Mouse (Mus musculus) neural tube, embryonic 12.5 days (tissue): ENCODE results near the gene Olfr1453. TPM values are rescaled to one million over a fixed set of nuclear protein-coding genes. Genes with fewer than 3 reads are reported as not detected.
"Not testable (repeated sequence)": the region's sequence is repeated elsewhere in the genome, so short reads cannot be mapped to it uniquely, and the experiment has no call there.

ENCODE experiments used
- ATAC-seq: fragments of 200-750 bp; cut with Nextera tagmentation; 2 replicates; pipeline ENCODE4 v1.8.0; 2017; ENCODE audit warnings: low read depth, mild to moderate bottlenecking, moderate TSS enrichment, moderate library complexity; ENCODE audit not compliant: low FRiP score
- H3K27ac ChIP-seq: fragments of 300-500 bp; sonication (generic); 2 replicates; pipeline ENCODE4 v1.5.1; 2016
- H3K27me3 ChIP-seq: fragments of 300-500 bp; sonication (generic); replicated peaks from 2 replicates; pipeline ENCODE4 v1.6.1; 2016; ENCODE audit warnings: mild to moderate bottlenecking
- H3K36me3 ChIP-seq: fragments of 300-500 bp; sonication (generic); 2 replicates; pipeline ENCODE4 v1.6.1; 2016; ENCODE audit warnings: mild to moderate bottlenecking
- H3K4me1 ChIP-seq: fragments of 300-500 bp; sonication (generic); 2 replicates; pipeline ENCODE4 v1.6.1; 2016
- H3K4me2 ChIP-seq: fragments of 300-500 bp; sonication (generic); replicated peaks from 2 replicates; pipeline ENCODE4 v1.6.1; 2016; ENCODE audit warnings: mild to moderate bottlenecking
- H3K4me3 ChIP-seq: fragments of 300-500 bp; sonication (generic); 2 replicates; pipeline ENCODE4 v1.5.1; 2016
- H3K9ac ChIP-seq: fragments of 300-500 bp; sonication (generic); 2 replicates; pipeline ENCODE4 v1.6.1; 2016; ENCODE audit warnings: mild to moderate bottlenecking
- H3K9me3 ChIP-seq: fragments of 300-500 bp; sonication (generic); 2 replicates; pipeline ENCODE4 v1.6.1; 2016; ENCODE audit warnings: mild to moderate bottlenecking
- WGBS: fragments of 180-500 bp; shearing (Covaris S2); methylation state at CpG from one replicate; pipeline ENCODE4 v1.1.7; 2016; 5-methylcytosine and 5-hydroxymethylcytosine counted together
- polyA plus RNA-seq: library from polyadenylated mRNA; unstranded; fragments of >200 nt; fragmentation: Nextera tagmentation; extraction: Ambion mirVana; gene quantifications from 2 replicates; pipeline ENCODE4 v1.2.1, GENCODE M21; 2016

The Olfr1453 gene
- polyA plus RNA-seq, result not detected in 2 replicates

GRCm38 (mm10) chr19:13028227-13028626, at the start of gene Olfr1453:
Gene Olfr1453 (minus strand): TSS chr19:13028327.
- 0 out of 2 replicates have a peak, but pooled peaks cover 6% of the 10 kb centered on the region for H3K9me3 ChIP-seq
- H3K4me1 ChIP-seq, result no peaks in the 10 kb centered on the region
- 58% methylated on average over 1 of the region's 1 CpGs for WGBS
- no peak for ATAC-seq
- H3K27ac ChIP-seq, result no peak within 1 kb of the TSS
- no peak within 1 kb of the TSS for H3K4me2 ChIP-seq
- H3K4me3 ChIP-seq, result no peak within 1 kb of the TSS
- no peaks in the 10 kb centered on the region for H3K27me3 ChIP-seq
- no peaks in the 10 kb centered on the region for H3K36me3 ChIP-seq
- no peak within 1 kb of the TSS for H3K9ac ChIP-seq

GRCm38 (mm10) chr19:13060310-13060709, 32.2 kb upstream of the Olfr1453 start, which contains the start of gene Olfr1454:
Gene Olfr1454 (plus strand): TSS chr19:13060610.
- H3K9ac ChIP-seq, result no peak within 1 kb of the TSS
- ATAC-seq, result no peak
- H3K4me1 ChIP-seq, result no peaks in the 10 kb centered on the region
- H3K4me2 ChIP-seq, result no peak within 1 kb of the TSS
- H3K36me3 ChIP-seq, result no peaks in the 10 kb centered on the region
- peaks cover 23% of the 10 kb centered on the region for H3K9me3 ChIP-seq
- H3K27me3 ChIP-seq, result no peaks in the 10 kb centered on the region
- H3K4me3 ChIP-seq, result no peak within 1 kb of the TSS
- 80% methylated on average over 2 of the region's 2 CpGs for WGBS
- no peak within 1 kb of the TSS for H3K27ac ChIP-seq

GRCm38 (mm10) chr19:12994714-12995113, 33.4 kb downstream of the Olfr1453 start, which contains the start of gene Olfr1451:
Gene Olfr1451 (plus strand): TSS chr19:12995014.
- ATAC-seq, result no peak
- Histone ChIP-seq H3K27me3 (no peaks in the 10 kb centered on the region), H3K4me2 (no peak within 1 kb of the TSS), H3K4me1 (no peaks in the 10 kb centered on the region), H3K4me3 (no peak within 1 kb of the TSS), H3K36me3 (no peaks in the 10 kb centered on the region), H3K9ac (no peak within 1 kb of the TSS), H3K27ac (no peak within 1 kb of the TSS), H3K9me3 (no peaks in the 10 kb centered on the region)
- whole genome bisulfite sequencing, result 80% methylated on average over 2 of the region's 2 CpGs

DNA sequence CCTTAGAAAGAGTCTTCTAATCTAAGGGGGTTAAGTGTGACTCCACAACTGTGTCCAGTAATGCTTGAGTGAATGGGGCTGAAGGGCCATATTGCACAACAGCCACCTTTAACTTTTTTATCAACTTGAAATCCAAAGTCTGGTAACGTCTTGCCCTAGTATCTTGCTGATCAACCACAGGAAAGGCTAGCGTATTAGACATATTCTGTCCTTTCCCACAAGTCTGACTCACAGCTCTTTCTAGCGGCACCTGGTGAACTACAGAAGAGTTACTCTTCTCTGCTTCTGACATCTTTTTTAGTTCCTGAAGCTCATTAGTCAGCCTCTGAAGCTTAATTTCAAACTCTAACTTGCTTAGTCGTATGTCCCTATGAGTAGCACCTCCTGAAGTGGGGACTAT, 35.8 kb downstream of the Olfr1453 start:
- not testable (repeated sequence) for H3K27me3 ChIP-seq, ATAC-seq, H3K4me2 ChIP-seq, H3K4me3 ChIP-seq, H3K9ac ChIP-seq, H3K4me1 ChIP-seq, H3K36me3 ChIP-seq, H3K9me3 ChIP-seq, H3K27ac ChIP-seq
- WGBS, result 94% methylated on average over 4 of the region's 4 CpGs

Other genes with a start within 250 kb of the Olfr1453 start
- gene Zfp91, start 232.2 kb downstream of the Olfr1453 start, polyA plus RNA-seq, result 19.3 and 19.9 TPM in 2 replicates
- gene Lpxn, start 232.1 kb downstream of the Olfr1453 start, polyA plus RNA-seq, result 1.3 and 1.4 TPM in 2 replicates
- not detected in 2 replicates for gene Gm5244, start 181.6 kb downstream of the Olfr1453 start, polyA plus RNA-seq
- gene Olfr1444, start 171.0 kb downstream of the Olfr1453 start, polyA plus RNA-seq, result not detected in 2 replicates
- gene Olfr1445, start 144.5 kb downstream of the Olfr1453 start, polyA plus RNA-seq, result not detected in 2 replicates
- gene Olfr1446, start 134.8 kb downstream of the Olfr1453 start, polyA plus RNA-seq, result not detected in 2 replicates
- gene Olfr1447, start 124.6 kb downstream of the Olfr1453 start, polyA plus RNA-seq, result not detected in 2 replicates
- gene Olfr1448, start 103.9 kb downstream of the Olfr1453 start, polyA plus RNA-seq, result not detected in 2 replicates
- gene Olfr1449, start 97.5 kb downstream of the Olfr1453 start, polyA plus RNA-seq, result not detected in 2 replicates
- gene Olfr1450, start 78.1 kb downstream of the Olfr1453 start, polyA plus RNA-seq, result not detected in 2 replicates
- gene Olfr1451, start 33.3 kb downstream of the Olfr1453 start, polyA plus RNA-seq, result not detected in 2 replicates
- gene Olfr1454, start 32.3 kb upstream of the Olfr1453 start, polyA plus RNA-seq, result not detected in 2 replicates
- not detected in 2 replicates for gene Olfr1457, start 69.6 kb upstream of the Olfr1453 start, polyA plus RNA-seq
- gene Olfr1458, start 78.4 kb upstream of the Olfr1453 start, polyA plus RNA-seq, result not detected in 2 replicates
- gene Olfr1459, start 121.2 kb upstream of the Olfr1453 start, polyA plus RNA-seq, result not detected in 2 replicates
- gene Olfr1461, start 134.7 kb upstream of the Olfr1453 start, polyA plus RNA-seq, result not detected in 2 replicates
- gene Olfr1462, start 157.4 kb upstream of the Olfr1453 start, polyA plus RNA-seq, result not detected in 2 replicates
- not detected in 2 replicates for gene Olfr1463, start 203.0 kb upstream of the Olfr1453 start, polyA plus RNA-seq